Mouse (Mus musculus) retina, embryonic 14.5 days (tissue): ENCODE data around the gene Pgap1.

Experiments
- DNase-seq: peaks from one replicate; pipeline ENCODE4 v3.0.0-alpha.2; 2015; ENCODE audit warnings: low spot score

Pgap1 gene

GRCm38 (mm10) chr1:54520062-54520577 lies 37.4 kb downstream of the Pgap1 start:
- DNase-seq, result no peak

GRCm38 (mm10) chr1:54513836-54514235 lies 43.6 kb downstream of the Pgap1 start:
- peak; percentile 44 for DNase-seq

- no peak for DNase-seq
Observed at GRCm38 (mm10) chr1:54498496-54498895, 59.0 kb downstream of the Pgap1 start.

DNA sequence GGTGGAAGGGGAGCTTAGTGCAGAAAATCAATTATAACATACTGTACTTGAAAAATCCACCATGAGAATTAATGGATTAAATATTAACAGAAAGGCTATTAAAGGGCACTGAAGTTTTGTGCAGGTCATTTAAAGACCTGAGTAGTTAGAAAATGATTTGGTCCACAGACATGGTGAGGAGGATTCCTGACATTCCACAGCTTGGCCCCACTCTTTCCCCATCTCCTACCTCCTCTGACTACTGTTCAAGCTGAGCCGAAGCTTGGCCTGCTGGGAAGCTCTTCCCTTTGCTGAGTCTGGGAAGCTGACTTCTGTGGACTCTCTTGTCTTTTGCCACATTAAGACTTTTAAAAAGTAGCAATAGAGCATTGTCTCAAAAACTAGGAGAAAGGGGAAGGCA lies 61.2 kb downstream of the Pgap1 start:
- no peak for DNase-seq

GRCm38 (mm10) chr1:54493496-54493895 lies 64.0 kb downstream of the Pgap1 start:
- no peak for DNase-seq

- DNase-seq, result no peak
Observed at GRCm38 (mm10) chr1:54492435-54492841, 65.0 kb downstream of the Pgap1 start.

DNA sequence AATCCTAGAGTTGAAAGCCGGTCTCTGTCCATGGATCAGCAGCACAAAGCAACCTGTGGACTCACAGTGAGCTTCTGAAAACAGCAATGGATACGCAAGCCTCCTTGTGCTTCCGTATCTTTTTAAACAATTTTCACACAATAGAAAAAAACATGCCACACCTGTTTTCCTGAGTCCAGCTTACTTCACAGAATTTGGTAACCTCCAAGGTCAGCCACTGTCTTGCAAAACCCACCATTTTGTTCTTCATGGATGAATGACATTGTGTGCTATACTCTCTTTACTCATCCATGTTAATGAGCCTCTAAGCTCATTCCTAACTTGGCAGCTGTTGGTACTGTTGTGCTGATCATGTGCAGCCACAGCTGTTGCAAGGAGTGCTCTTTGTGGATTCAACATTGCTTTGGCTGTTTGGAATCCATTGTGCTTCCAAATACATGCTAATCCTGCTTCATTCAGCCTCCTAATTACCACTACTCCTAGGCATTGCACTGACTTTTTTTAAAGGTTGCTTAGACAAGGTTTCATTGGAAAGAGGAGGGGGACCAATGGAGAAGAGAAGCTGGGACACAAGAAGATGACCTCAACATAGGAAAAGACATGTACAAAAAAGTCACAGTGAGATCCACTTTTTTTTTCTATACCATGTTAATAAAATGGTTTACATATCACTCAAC lies 72.6 kb downstream of the Pgap1 start:
- peak; percentile 3 for DNase-seq

GRCm38 (mm10) chr1:54480491-54480890 lies 77.0 kb downstream of the Pgap1 start:
- no peak for DNase-seq

GRCm38 (mm10) chr1:54468662-54469061 lies 88.8 kb downstream of the Pgap1 start:
- DNase-seq, result no peak

DNA sequence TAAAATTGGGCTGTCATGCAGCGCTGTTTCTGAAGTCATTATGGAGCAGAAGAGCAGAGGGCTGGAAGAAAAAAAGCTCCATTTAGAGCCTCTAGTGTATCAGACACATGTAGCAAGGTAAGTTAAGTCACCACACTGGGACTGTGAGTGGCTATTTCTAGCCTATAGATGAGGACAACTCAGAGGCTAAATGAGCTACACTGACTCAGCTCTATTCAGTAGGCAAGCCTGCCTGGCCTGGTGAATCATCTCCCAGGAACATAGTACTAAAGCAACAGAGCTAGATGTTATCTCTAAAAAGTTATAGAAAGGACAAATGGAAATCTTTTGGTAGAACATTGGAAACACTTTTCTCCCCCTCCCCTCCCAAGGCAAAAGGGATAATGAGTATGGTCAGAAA lies 90.1 kb downstream of the Pgap1 start:
- DNase-seq, result no peak

- no peak for DNase-seq
Observed at GRCm38 (mm10) chr1:54452116-54452515, 105.4 kb downstream of the Pgap1 start.

- no peak for DNase-seq
Observed at GRCm38 (mm10) chr1:54448833-54449232, 108.7 kb downstream of the Pgap1 start.

DNA sequence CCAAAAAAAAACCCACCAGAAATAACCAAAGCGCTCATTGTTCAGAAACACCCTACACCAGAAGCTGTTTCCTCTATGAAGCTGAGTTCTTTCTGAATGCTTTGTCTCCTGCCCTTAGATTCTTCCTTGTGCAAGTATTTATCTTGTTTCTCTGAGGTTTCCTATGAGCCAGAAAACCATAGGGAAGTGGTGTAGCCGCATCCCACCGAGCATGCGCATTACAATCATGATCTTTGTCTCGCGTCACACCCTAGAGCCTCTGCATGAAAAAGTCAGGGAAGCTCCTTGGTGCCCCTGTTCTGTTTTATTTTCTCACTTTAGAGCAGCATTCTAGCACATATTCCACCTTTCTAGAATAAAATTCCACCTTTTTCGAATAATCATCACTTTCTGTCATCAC lies 113.8 kb downstream of the Pgap1 start:
- DNase-seq, result peak; percentile 10

DNA sequence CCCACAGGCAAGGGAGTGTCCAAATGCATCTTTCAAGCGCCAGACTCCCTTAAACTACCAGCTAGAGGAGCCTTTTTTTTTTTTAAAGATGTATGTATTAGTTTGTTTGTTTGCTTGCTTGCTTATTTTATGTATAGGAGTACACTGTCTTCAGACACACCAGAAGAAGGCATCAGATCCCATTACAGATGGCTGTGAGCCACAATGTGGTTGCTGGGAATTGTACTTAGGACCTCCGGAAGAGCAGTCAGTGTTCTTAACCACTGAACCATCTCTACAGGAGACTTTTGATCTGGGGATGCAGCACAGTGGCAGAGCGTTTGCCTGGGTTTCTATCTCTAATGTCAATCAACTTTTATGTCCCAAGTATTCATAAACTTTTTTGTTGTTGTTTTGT lies 118.4 kb downstream of the Pgap1 start:
- no peak for DNase-seq

DNA sequence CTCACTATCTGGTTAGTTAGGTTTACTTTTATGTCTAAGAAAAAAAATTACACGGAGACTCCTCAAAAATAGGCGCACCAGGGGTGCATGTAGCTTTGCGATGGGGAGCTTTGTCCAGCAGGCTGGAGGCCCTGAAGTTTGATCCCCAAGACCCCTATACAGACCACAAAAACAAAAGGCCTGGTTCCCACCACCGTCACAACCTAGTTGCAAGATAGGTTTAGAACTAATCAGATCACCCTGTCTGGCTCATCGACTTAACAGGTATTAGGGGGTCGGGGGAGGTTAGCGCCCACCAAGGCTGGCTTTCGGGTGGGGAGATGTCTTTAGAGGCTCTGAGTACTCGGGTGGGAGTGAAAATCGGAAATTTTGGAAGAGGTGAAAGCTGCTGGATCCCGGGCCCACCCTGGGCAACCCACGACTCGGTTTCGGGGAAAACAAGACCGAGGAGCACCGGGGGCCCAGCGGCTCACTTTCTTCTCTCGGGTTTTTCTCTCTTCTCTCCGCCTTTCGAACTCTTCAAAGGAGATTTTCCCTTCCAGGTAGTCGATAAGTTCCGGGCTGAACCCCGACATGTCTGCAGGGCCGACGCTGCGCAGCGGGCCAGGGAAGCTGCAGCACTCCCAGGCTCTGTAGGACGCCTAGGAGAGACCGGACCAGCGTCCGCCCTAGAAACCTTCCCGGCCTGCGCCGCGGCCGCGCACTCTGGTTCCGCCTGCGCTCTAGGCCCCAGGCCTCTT lies 119.0 kb downstream of the Pgap1 start, which contains the start of gene Gtf3c3:
Gene Gtf3c3, minus strand, starts transcription at position 632 of the 740 bp plus-strand sequence.
- peak; percentile 86 for DNase-seq
